ENCODE assay signal across 11 mouse cellular contexts in the genomic region with DNA sequence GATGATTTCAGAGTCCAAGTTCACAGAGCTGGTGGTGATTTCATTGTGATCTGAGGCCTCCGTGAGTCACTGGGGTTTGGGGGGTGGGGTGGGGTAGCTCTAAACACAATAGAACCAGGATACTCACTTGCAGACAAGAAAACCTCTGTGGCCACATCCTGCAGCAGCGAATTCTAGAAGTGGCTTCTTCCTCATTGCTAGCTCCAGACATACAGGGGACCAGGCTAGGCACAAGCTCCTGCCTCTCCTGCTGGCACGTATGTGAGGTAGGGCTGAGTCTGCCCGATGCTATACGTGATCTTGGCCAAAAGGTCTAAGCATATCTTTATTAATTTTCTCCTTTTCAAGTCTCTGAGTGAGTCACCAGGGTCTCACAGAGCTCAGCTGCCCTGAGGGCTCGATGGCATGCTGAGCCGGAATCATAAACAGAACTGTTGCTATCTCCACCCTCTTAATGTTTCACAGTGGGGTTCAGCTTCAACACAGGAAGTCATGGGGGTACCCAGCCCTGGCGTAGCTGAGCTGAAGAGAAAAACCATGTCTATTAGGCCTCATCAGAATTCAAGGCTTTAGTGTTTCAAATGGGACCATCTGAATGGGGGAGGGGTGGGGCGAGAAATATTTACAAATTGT. TPM values are rescaled to one million over a fixed set of nuclear protein-coding genes. Genes with fewer than 3 reads are reported as not detected.
DNase-seq lines count a peak whose midpoint lies in the region; ATAC-seq and TF ChIP-seq lines count a peak whose summit lies in the region.
"Had no signal": no experiment of that assay in that cellular context is flagged by ENCODE, and none has a peak within 500 bp of the region (broad histone marks: within the 10 kb centered on the region; RNA-seq: fewer than 3 reads in every experiment).

No protein-coding gene starts in this region.

- peak; percentile 60; the same call in 1 of the 2 replicates for TF ChIP-seq EP300 in ES-Bruce4 (IDR thresholded peaks at IDR 0.05; ENCODE audit: insufficient read depth, low read depth, low read length)

- WGBS in lung, embryonic 16.5 days = 42% methylated on average over 9 of the region's 9 CpGs
- WGBS in hindbrain, embryonic 14.5 days = 29% methylated on average over 9 of the region's 9 CpGs

- H3K9ac ChIP-seq in lung, embryonic 16.5 days (ENCODE audit: low read length) = peak overlapping the region; percentile 29; the same call in 1 of the 2 replicates
- no peak overlapping the region for H3K9ac ChIP-seq in ES-Bruce4 (ENCODE audit: low read depth, poor library complexity, severe bottlenecking)
- H3K9ac ChIP-seq in hindbrain, embryonic 14.5 days = no peak overlapping the region
- H3K9ac ChIP-seq: kidney, embryonic 15.5 days; lung, embryonic 14.5 days had no signal

- H3K4me1 ChIP-seq in lung, embryonic 16.5 days (replicated peaks; ENCODE audit: control insufficient read depth, insufficient read depth, low read length) = peaks cover 22% of the 10 kb centered on the region
- H3K4me1 ChIP-seq in ES-Bruce4 (ENCODE audit: control insufficient read depth, insufficient read depth, low read length) = peaks cover 7% of the 10 kb centered on the region
- peaks cover 12% of the 10 kb centered on the region; the same call in 1 of the 2 replicates for H3K4me1 ChIP-seq in hindbrain, embryonic 14.5 days (replicated peaks; ENCODE audit: control insufficient read depth, insufficient read depth, low read length)

- no peak for TF ChIP-seq CTCF in ES-Bruce4 (IDR thresholded peaks at IDR 0.05; ENCODE audit: low read depth, low read length)

- no peak overlapping the region for H3K4me2 ChIP-seq in lung, embryonic 16.5 days (ENCODE audit: low read depth, low read length)
- H3K4me2 ChIP-seq in hindbrain, embryonic 14.5 days (replicated peaks) = no peak overlapping the region
- H3K4me2 ChIP-seq: heart, embryonic 11.5 days; kidney, embryonic 15.5 days; lung, embryonic 14.5 days had no signal

- no peak overlapping the region; the same call in 1 of the 2 replicates for H3K27ac ChIP-seq in lung, embryonic 16.5 days (ENCODE audit: low read length)
- H3K27ac ChIP-seq in ES-Bruce4 (ENCODE audit: insufficient read depth, low read length) = peak overlapping the region; percentile 80
- 0 out of 2 replicates have a peak overlapping the region, but pooled peaks have one; percentile 51 for H3K27ac ChIP-seq in hindbrain, embryonic 14.5 days
- H3K27ac ChIP-seq: kidney, embryonic 15.5 days had no signal

- no peaks in the 10 kb centered on the region for H3K9me3 ChIP-seq in lung, embryonic 16.5 days (ENCODE audit: control insufficient read depth, low read length)
- H3K9me3 ChIP-seq in ES-Bruce4 (replicated peaks; ENCODE audit: control insufficient read depth, insufficient read depth, low read length, poor library complexity, severe bottlenecking) = no peaks in the 10 kb centered on the region
- no peaks in the 10 kb centered on the region for H3K9me3 ChIP-seq in hindbrain, embryonic 14.5 days (ENCODE audit: control insufficient read depth, low read length)
- H3K9me3 ChIP-seq: kidney, embryonic 15.5 days had no signal

- ATAC-seq in lung, embryonic 16.5 days (ENCODE audit: low read depth) = no peak
- ATAC-seq in hindbrain, embryonic 14.5 days (ENCODE audit: low FRiP score) = peak; percentile 4; the same call in 1 of the 2 replicates
- 0 out of 2 replicates have a peak, but pooled peaks have one; percentile 13 for ATAC-seq in neutrophil, adult 5-6 weeks (ENCODE audit: extremely low read depth, insufficient number of reproducible peaks, low FRiP score, poor library complexity, severe bottlenecking)
- ATAC-seq in monocyte, adult 5-6 weeks (replicated peaks; ENCODE audit: insufficient number of reproducible peaks, low FRiP score, low TSS enrichment, poor library complexity, severe bottlenecking) = no peak

- H3K36me3 ChIP-seq in lung, embryonic 16.5 days (ENCODE audit: control insufficient read depth, insufficient read depth, low read length) = no peaks in the 10 kb centered on the region
- no peaks in the 10 kb centered on the region for H3K36me3 ChIP-seq in ES-Bruce4 (ENCODE audit: control insufficient read depth, insufficient read depth, low read length, poor library complexity, severe bottlenecking)
- 0 out of 2 replicates have a peak, but pooled peaks cover 3% of the 10 kb centered on the region for H3K36me3 ChIP-seq in hindbrain, embryonic 14.5 days (replicated peaks; ENCODE audit: control insufficient read depth, insufficient read depth)
- H3K36me3 ChIP-seq: kidney, embryonic 15.5 days had no signal

- H3K4me3 ChIP-seq in lung, embryonic 16.5 days (ENCODE audit: low read length) = no peak overlapping the region
- H3K4me3 ChIP-seq in ES-Bruce4 (ENCODE audit: low read depth, low read length) = no peak overlapping the region
- no peak overlapping the region for H3K4me3 ChIP-seq in hindbrain, embryonic 14.5 days (replicated peaks; ENCODE audit: low read length)
- H3K4me3 ChIP-seq: kidney, embryonic 15.5 days had no signal

- no peak for TF ChIP-seq POLR2A in ES-Bruce4 (IDR thresholded peaks at IDR 0.05; ENCODE audit: insufficient read depth, low read length)

- H3K27me3 ChIP-seq in lung, embryonic 16.5 days (ENCODE audit: control insufficient read depth, insufficient read depth, low read depth, low read length) = no peaks in the 10 kb centered on the region
- no peaks in the 10 kb centered on the region for H3K27me3 ChIP-seq in ES-Bruce4 (ENCODE audit: control insufficient read depth, insufficient read depth, low read length, poor library complexity, severe bottlenecking)
- no peaks in the 10 kb centered on the region for H3K27me3 ChIP-seq in hindbrain, embryonic 14.5 days (ENCODE audit: control insufficient read depth, insufficient read depth, low read length)
- H3K27me3 ChIP-seq: kidney, embryonic 15.5 days had no signal

- no peak for DNase-seq in lung, postnatal 36 days
- no peak for DNase-seq in hindbrain, embryonic 14.5 days (ENCODE audit: low spot score)
- no peak for DNase-seq in kidney, postnatal 14 days
- no peak for DNase-seq in ovary, postnatal 10 days (ENCODE audit: low spot score)

RNA-seq across cellular contexts. Expression of gene Slc37a1, which starts 39.7 kb away (rescaled TPM):
- 13.4 and 13.5 TPM in 2 replicates for polyA plus RNA-seq in lung, embryonic 16.5 days (2015; fragmentation: Nextera tagmentation; extraction: Ambion mirVana)
- 13.4 and 14.6 TPM in 2 replicates for polyA plus RNA-seq in ES-Bruce4 (2011; ENCODE audit: insufficient read depth, insufficient read length, low read depth, missing spikeins)
- 10.4 and 11.6 TPM in 2 replicates for polyA plus RNA-seq in hindbrain, embryonic 14.5 days (2014; fragmentation: Nextera tagmentation; extraction: Ambion mirVana)
- total RNA-seq in neutrophil, adult 5-6 weeks (2017) = 19.5 and 19.6 TPM in 2 replicates
- total RNA-seq in monocyte, adult 5-6 weeks (2017) = 7.3 to 22.9 TPM (median 9.3 TPM) in 3 replicates

RNA-seq across cellular contexts. Expression of gene Rsph1, which starts 49.2 kb away (rescaled TPM):
- polyA plus RNA-seq in lung, embryonic 16.5 days (2015; fragmentation: Nextera tagmentation; extraction: Ambion mirVana) = 20.1 and 24.0 TPM in 2 replicates
- polyA plus RNA-seq in ES-Bruce4 (2011; ENCODE audit: insufficient read depth, insufficient read length, low read depth, missing spikeins) = 11.3 and 11.5 TPM in 2 replicates
- 3.5 and 5.0 TPM in 2 replicates for polyA plus RNA-seq in hindbrain, embryonic 14.5 days (2014; fragmentation: Nextera tagmentation; extraction: Ambion mirVana)
- 1.4 TPM in 2 replicates for total RNA-seq in neutrophil, adult 5-6 weeks (2017)
- total RNA-seq in monocyte, adult 5-6 weeks (2017) = 1.2 TPM in 1 of 3 replicates, not detected in the others

RNA-seq across cellular contexts. Expression of gene Pde9a, which starts 59.7 kb away (rescaled TPM):
- 29.5 and 31.5 TPM in 2 replicates for polyA plus RNA-seq in lung, embryonic 16.5 days (2015; fragmentation: Nextera tagmentation; extraction: Ambion mirVana)
- 11.0 and 12.1 TPM in 2 replicates for polyA plus RNA-seq in ES-Bruce4 (2011; ENCODE audit: insufficient read depth, insufficient read length, low read depth, missing spikeins)
- polyA plus RNA-seq in hindbrain, embryonic 14.5 days (2014; fragmentation: Nextera tagmentation; extraction: Ambion mirVana) = 31.1 and 32.6 TPM in 2 replicates
- total RNA-seq in neutrophil, adult 5-6 weeks (2017) = 1.2 TPM in 1 of 2 replicates, not detected in the other
- not detected in 3 replicates for total RNA-seq in monocyte, adult 5-6 weeks (2017)

Comparison
In these comparisons a context has a peak if more than half of its experiments do, and no peak if none do; other contexts are left out.
1. ATAC-seq: peak in hindbrain, embryonic 14.5 days (single experiment) and neutrophil, adult 5-6 weeks (single experiment); none in lung, embryonic 16.5 days (single experiment) and monocyte, adult 5-6 weeks (single experiment).